Mouse (Mus musculus) gastrocnemius, postnatal 36 days (tissue): ENCODE results near the gene Sh2b3. TPM values are rescaled to one million over a fixed set of nuclear protein-coding genes. Genes with fewer than 3 reads are reported as not detected.

ENCODE experiments used
- DNase-seq, 2 experiments: peaks; one replicate each; pipeline ENCODE4 v3.0.0; 2022
- intact Hi-C: fragments of 180-260 bp; cut with DNase I; formaldehyde crosslinking; loops from one replicate; pipeline ENCODE4 v1.15.1; 2025
- long read RNA-seq, 2 experiments: library from polyadenylated mRNA; stranded (forward); transcript quantifications; one replicate each; pipeline ENCODE4 v2.0.0; 2021
- total RNA-seq, 2 experiments: library from RNA; stranded (reverse); gene quantifications; 2 replicates each; pipeline ENCODE4 v1.2.3; 2021

Sh2b3 gene
- 10 to 100 TPM; 13.5 TPM for total RNA-seq
- long read RNA-seq, experiment 1, partial matches to known transcripts, result 0 of 19 reads
- long read RNA-seq, experiment 1, other reads (novel, unspliced or antisense), result 16 of 19 reads
- long read RNA-seq, experiment 2, full-length matches to known transcripts, result 4 of 25 reads
- long read RNA-seq, experiment 2, partial matches to known transcripts, result 0 of 25 reads
- long read RNA-seq, experiment 2, other reads (novel, unspliced or antisense), result 21 of 25 reads

DNA sequence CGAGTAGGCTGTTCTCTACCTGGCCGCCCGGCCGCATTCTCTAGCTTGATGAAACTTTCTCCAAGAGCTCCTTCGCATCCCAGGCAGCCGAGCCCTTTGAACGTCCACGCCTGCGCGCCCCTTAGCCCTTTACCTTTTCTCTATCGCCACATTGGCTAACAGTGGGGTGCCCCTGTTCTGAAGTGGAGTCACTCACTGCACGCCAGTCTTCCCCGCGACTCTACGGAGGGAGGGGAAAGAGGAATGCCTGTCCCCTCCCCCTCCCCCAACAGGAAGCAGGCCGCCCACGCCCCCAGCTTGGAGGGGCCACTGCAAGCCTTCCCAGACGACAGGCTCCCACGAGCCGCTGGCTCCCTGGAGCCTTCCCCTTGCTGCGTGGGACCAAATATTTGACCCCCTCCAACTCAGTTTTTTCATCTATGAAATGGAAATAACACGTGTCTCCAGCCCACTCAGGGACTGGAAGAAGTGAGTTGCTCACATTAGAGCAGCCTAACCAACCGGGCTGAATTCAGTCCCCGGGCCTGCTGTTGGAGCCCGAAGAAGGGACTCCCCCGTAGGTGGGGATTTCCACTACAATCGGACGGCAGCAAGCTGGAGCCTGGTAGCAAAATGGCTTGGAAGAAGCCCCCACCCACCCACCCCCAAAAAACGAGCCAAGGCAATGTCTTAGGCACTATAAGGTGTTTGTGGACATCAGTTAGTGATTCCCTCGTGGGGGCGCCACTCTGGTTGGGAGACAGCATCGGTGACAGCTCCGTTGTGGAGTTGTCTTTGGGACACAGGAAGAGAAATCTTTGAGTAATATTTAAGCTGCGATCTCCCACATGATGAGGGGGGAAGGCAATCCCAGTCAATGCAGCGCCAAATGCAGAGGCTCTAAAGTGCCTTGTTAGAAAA is at the start of gene Sh2b3:
Gene Sh2b3, minus strand, starts transcription at position 206 of the 900 bp plus-strand sequence.
- DNase-seq, result peak in 1 of 2 experiments; percentile 49
- intact Hi-C loops, result loop anchor here (5.0 kb wide), 1 partner anchor 125 kb away; the partner anchor contains the start of gene Atxn2

DNA sequence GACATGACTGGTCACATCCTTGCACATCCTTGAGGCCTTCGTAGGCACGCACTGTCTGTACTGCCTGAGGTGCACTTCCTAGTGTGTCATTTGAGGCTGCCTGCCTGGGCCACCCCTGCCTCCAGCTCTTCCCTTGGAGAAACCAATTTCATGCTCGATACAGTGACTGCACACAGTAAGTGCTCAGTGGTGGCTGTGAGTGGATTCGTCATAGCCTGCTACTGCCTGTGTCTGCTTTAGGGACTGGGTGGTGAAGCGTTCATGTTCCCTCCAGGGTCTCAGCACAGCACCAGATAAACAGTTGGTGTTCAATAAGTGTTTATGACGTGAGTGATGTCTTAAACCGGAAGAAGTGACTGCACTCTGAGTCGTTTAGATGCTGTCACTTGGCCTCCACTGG is 45.9 kb upstream of the Sh2b3 start:
- intact Hi-C loops, result loop anchor here (10.0 kb wide), 1 partner anchor 321 kb away; the partner anchor contains the start of gene Hvcn1
- no peak for DNase-seq

DNA sequence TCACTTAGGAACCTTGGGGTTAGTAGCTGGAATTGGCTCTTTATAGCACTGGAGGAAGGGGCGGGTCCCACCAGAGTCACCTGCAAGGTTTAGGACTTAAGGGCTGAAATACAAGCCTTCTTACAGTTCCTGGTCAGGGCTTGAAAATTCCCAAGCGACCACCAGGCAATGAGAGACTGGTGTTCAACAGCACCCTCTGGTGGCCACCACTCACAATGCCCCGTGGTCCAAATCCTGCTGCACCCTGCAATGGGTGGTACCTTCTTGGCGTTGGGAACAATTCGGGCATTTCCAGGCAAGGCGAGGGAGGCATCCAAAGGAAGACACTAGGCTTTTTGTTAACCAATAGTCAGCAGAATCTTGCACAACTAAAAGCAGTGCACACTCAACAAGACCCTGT is 41.8 kb upstream of the Sh2b3 start:
- intact Hi-C loops, result loop anchor here (5.0 kb wide), 1 partner anchor 58 kb away; no protein-coding TSS in a partner anchor
- DNase-seq, result no peak

DNA sequence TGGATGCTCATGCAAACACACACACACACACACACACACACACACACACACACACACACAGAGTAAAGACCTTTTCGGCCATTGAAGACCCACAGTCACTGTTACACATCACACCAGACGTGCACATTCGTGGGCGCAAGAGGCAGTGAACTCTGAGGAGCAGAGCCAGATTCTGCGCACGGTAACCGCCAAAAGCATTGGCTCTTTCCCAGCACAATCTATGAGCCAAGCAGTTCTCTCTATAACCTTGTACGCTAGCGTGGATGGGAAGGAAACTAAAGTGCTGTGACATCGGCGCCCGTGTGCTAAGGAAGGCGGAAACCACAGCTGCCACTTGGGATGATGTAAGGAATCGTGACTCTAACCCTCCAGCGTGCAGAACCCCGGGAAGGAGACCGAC is 41.3 kb upstream of the Sh2b3 start:
- no peak for DNase-seq
- intact Hi-C loops, result loop anchor here (5.0 kb wide), 1 partner anchor 59 kb away; no protein-coding TSS in a partner anchor

DNA sequence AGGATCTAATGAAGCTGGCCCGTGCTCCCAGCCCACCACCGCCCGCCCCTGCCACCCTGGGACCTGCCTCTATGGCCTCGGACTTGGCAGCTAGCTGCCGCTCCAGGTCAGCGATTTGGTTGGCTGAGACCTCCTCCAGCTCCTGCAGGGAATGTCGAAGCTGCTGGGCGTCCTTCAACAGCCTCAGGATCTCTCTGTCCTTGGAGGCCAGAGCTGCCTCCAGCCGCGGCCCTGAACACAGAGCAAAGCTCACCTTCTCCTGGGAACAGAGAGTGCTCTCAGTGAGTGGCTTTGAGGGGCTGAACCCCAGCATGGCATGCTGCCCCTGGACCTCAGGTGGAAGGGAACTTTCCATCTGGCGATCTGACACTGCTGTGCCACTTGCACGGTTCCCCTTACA is 39.5 kb upstream of the Sh2b3 start:
- intact Hi-C loops, result loop anchor here (5.0 kb wide), 1 partner anchor 60 kb away; no protein-coding TSS in a partner anchor
- DNase-seq, result no peak

DNA sequence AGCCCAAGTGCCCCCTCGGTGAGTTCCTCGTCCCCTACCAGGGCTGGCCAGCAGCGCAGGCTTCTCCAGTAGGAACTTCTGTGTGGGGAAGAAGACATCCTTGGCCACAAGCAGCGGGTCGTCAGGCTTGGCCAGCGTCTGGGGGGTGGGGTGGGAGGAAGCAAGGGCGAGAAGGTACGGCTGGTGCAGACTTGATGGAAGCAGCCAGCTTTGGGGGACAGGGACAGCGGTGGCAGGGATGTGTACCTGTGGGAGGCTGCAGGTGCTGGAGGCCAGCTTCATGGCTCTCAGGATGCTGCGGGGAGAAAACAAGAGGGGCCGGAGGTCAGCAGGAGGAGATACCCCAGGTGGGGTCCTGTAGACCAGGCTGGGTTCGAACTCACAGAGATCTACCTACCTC is 37.6 kb upstream of the Sh2b3 start:
- intact Hi-C loops, result loop anchor here (5.0 kb wide), 1 partner anchor 62 kb away; no protein-coding TSS in a partner anchor
- no peak for DNase-seq

DNA sequence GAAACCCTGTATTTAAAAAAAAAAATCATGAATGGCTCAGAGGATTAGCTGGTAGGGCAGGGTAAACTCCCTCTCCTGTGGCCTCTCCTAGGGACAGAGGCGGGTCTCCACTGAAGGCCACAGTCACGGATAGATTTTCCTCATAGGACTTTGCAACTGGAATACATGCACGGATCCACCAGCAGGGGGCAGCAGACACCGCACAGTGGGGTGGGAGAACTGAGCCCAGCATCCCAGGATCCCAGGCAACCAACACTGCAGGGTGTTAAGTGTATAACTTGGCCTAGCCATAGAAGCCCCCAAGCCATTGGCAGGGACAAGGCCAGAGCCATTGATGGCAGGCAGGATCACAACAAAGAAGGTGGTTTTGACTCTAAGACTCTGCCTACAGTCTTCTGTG is 34.7 kb upstream of the Sh2b3 start:
- DNase-seq, result peak; percentile 74 to 80
- intact Hi-C loops, result loop anchor here (2.0 to 5.0 kb wide), 3 partner anchors 120 to 219 kb away; no protein-coding TSS in a partner anchor

DNA sequence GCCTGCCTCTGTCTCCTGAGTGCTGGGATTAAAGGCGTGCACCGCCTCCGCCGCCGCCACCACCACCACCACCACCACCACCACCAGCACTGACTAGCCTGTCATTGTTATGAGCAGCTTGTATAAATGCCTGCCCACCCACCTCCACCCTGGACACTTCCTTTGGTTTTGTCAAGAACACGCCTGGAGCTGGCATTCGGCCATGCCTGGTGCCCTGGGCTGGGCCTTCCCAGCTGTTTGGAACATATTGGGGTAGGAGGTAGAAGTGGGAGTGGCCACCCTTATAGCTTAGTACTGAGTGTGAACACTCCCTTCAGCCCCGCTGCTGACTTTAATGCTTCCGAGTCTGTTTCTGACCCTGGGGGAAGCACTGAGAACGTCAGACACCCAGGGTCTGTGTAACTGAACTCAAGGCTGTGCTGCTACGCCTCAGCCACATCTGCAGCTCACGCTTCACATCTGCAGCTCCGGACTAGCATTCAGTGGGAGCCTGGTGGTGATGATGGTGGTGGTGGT is 34.1 kb upstream of the Sh2b3 start:
- peak in 1 of 2 experiments; percentile 34 for DNase-seq
- intact Hi-C loops, result loop anchor here (2.0 to 5.0 kb wide), 3 partner anchors 121 to 219 kb away; no protein-coding TSS in a partner anchor

DNA sequence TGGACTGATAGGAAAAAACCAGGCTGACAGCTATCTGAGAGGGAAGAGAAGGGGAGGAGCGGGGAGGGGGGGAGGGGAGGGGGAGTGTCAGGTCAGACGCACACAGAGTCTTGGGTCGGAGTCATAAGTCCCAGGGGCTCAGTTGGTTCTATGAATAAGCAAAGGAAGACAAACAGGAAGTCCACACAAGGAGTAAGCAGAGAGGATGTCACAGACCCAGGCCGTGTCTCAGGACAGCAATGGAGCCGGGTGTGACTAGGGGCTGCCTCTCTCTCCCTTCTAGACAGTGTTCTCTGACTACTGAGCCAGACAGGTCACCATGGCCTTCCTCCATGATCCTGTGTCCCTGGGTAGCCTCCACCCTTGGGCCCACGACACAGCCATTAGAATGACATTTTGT is 33.4 kb upstream of the Sh2b3 start:
- no peak for DNase-seq
- intact Hi-C loops, result loop anchor here (5.0 kb wide), 2 partner anchors 121 to 186 kb away; no protein-coding TSS in a partner anchor

DNA sequence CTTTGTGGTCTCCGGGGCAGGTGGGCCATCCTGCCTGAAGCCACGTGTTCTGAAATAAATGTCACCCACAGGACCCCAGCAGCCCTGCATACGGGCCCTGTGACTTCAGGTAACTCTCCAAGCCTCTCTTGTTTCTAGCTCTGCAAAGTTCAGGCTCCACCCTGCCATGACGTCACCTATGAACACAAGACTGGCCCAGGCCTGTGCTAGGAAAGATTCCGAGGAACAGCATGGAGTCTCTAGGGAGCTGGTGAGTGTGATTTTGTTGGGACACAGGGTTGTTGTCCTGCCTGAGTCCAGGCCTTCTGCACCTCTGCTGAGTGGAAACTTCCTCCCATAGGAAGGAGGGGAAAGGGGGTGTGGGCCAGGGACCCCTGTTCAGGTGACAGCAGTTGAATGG is 30.5 kb upstream of the Sh2b3 start:
- intact Hi-C loops, result no loop called here
- DNase-seq, result no peak

DNA sequence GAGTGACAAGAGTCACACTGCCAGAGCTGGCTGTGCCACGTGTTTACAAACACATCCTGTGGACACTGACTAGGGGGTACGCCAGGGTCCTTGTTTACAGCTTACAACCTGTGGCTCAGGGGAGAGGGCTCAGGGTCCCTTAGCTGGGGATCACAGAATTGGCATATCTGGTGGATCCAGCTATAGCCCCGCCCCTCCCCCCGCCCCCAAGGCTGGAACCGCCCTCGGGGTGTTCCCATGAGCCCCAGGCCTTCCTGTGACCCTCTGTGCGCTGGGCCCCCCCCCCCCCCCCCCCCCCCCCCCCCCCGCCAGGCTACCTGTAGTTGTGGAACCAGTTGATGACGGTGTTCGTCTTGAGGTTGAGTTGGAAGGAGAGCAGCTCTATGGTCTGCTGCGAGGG is 26.9 kb upstream of the Sh2b3 start:
- no peak for DNase-seq
- intact Hi-C loops, result no loop called here

DNA sequence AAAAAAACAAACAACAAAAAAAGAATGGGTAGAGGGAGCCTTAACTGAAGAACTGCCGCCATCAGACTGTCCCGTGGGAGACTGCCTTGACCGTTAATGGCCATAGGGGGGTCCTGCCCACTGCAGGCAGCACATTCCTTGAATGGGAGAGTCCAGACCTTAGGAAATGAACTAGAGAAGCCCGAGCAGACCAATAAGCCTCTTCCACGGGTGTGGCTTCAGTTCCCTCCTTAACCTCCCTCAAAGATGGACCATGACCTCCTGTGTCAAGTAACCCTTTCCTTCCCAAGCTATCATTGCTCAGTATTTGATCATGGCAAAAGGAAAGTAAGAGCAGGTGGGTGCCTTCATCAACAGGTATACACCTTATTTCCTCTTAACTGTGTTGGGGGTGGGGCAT is 24.5 kb upstream of the Sh2b3 start:
- intact Hi-C loops, result no loop called here

DNA sequence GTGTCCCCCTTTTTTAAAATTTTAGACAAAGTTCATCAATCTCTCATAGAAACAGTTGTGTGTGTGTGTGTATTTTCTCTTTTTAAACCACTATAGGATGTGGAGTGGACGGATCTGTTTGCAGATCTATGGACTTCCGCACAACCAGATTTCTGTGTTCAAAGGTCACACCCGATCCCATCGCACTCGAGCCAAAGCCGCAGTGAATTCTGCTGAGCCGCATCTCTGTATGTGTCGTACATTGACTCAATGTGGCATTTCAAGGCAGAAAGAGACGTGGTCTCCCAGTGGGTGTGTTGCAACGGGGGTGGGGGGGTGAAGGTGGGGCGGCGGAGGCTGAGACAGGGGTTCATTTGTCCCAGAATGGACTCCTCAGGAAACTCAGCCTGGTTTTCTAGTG is 21.0 kb upstream of the Sh2b3 start:
- no peak for DNase-seq
- intact Hi-C loops, result no loop called here

More for the DNA sequence above, 24.5 kb upstream of the Sh2b3 start:
- DNase-seq, result no peak

DNA sequence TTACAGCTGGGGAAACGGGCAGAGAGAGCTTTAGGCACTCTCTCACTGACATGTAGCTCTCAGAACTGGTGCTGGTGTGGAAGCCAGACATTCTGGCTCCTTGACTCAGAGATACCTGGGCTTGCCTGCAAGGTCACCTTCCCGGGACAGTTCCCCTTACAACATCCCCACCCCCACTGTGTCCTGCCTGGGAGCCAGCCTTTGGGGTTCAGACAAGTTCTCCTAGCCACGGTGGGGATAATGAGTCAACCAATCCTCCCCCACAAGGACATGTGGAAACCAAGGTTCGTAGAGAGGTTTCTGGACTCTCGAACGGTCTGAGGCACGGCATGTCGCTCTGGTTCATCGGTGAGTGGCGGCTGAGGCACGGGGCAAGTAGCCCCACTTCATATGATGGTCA is 19.3 kb upstream of the Sh2b3 start:
- intact Hi-C loops, result no loop called here

DNA sequence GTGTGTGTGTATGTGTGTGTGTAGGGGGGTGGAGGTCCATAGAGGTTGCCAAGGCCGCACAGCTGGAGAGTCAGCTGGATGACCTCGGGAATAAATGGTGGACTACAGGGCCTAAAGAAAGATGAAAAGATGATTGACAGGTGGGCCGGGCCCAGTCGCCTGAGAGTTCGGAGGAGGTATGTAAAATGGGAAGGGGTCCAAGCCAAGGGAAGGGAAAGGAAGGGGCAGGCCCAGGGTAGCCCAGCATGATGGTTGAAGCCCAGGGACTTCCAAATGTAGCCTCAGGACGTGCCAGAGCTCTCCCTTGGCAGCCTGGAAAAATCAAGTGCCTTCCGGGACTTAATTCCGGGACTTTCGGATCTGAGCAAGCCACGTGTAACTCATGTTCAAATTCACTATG is 17.3 kb upstream of the Sh2b3 start:
- intact Hi-C loops, result no loop called here
- no peak for DNase-seq

More for the DNA sequence above, 19.3 kb upstream of the Sh2b3 start:
- DNase-seq, result no peak

DNA sequence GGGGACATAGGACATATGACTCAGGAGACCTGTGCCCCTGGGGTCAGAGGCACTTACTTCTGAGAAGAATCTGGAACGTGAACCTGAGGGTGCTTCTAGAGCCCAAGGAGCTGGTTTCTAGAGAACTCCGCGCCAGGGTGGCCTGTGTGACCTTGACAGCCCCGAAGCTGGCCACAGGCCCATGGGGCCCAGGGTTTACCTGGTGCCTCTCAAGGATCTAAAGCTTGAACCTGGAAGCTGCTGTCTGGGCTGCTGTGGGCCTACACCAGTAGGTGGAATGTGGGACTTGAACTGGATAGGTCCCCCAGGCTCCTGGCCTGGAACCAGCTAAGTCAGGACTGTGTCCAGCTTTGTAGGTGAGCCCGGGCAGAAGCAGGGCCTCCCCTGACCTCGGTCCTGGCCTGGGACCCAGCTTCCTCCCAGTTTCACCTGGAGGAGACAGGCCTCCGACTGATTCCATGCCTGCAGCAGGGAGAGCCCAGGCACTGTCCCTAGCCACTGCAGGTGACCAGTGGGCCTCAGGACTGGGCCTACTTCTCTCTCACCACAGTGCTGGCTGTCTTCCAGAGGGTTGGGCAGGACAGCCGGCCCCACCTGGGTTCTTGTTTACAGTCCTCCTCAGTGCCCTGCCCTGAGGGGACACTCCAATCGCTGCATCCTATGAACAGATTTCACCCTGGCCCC is 16.1 kb upstream of the Sh2b3 start:
- no peak for DNase-seq
- intact Hi-C loops, result no loop called here

DNA sequence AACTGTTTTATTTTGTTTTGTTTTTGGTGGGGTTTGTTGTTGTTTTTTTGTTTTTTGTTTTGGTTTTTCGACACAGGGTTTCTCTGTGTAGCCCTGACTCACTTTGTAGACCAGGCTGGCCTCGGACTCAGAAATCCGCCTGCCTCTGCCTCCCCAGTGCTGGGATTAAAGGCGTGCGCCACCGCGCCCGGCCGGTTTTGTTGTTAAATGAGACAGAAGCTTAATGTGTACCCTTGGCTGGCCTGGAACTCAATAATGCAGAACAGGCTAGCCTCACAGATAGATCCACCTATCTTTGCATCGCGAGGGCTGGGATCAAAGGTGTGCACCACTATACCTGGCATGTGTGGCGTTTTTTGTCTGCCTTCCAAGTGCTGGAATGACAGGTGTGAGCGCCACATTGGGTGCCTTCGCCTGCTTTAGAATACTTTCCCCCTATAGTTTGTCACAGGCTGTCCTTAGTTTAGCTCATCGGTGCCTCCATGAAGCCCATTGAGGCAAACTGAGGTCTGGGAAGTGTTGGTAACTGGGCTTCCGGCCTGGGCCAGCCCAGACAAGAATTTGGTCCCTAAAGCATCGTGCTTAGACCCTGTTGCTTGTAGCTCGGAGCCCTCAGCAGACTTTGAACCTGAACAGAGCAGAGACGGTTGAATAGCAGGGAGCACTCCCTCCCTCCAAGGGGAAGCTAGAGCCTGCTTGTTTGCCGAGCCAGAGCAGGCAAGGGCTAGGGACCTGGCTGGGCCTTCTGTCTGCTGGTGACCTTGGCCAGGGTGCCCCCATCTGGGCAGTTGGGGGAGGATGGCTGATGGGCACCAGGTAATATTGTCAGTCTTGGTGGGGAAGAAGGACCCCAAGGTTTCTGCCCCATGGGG is 12.3 kb upstream of the Sh2b3 start:
- no peak for DNase-seq
- intact Hi-C loops, result loop anchor here (10.0 kb wide), 1 partner anchor 55 kb away; no protein-coding TSS in a partner anchor

DNA sequence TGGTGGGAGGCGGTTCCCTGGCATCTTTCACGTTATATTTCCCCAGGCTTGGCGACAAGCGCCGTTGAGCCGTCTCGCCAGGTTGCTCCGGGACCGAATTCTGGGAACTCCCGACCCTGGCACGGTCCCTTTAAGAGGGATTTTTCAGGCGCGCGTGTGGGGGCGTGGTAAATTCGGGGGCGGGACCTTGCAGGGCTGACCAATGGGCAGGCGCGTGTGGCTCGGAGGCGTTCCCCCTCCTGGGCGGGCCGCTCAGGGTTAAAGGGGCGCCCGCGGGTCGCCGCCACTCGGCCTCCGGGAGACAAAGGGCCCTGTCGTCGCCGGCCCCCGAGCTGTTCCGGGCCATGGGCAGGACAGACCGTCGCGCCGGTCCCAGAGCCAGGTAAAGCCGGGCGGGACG is 11.3 kb upstream of the Sh2b3 start, which contains the start of gene Pheta1:
Gene Pheta1, plus strand, starts transcription at position 242 of the 400 bp plus-strand sequence.
- intact Hi-C loops, result loop anchor here (10.0 kb wide), 1 partner anchor 54 kb away; no protein-coding TSS in a partner anchor
- DNase-seq, result peak; percentile 92 to 94

DNA sequence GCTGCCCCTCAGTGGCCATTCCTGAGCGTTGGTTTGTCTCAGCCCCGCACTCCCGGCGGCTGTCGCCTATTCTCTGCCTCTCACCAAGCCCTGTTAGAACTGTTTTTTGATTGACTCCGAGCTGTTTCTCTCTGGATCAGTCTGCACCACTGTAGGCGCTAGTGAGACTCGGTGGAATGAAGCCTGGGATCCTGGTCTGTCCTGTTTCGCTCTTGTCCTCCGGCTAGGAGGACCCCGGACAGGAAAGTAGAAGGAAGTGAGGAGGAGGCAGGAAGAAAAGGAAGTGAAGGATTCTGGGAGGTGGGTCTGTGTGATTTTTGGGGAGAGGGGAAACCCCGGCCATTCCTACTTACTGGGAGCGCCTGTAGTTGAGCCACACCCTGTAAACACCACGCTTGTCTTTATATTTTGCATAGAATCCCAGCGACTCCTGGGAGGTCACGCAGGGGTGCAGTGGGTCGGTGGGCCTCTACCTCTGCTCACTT is 10.6 kb upstream of the Sh2b3 start:
- intact Hi-C loops, result loop anchor here (10.0 kb wide), 1 partner anchor 53 kb away; no protein-coding TSS in a partner anchor

More for the DNA sequence above, 10.6 kb upstream of the Sh2b3 start:
- DNase-seq, result no peak
